Mouse (Mus musculus) B cell, adult 2 months (primary cell): Measurements from ENCODE around the gene Gli1.
A peak's percentile ranks its signal among the peaks of the same experiment; 100 is the strongest.
"Not testable (repeated sequence)": the region's sequence is repeated elsewhere in the genome, so short reads cannot be mapped to it uniquely, and the experiment has no call there.

Experiments
- DNase-seq, 2 experiments: peaks; one replicate each; pipeline ENCODE4 v3.0.0; 2022

Gene Gli1

DNA sequence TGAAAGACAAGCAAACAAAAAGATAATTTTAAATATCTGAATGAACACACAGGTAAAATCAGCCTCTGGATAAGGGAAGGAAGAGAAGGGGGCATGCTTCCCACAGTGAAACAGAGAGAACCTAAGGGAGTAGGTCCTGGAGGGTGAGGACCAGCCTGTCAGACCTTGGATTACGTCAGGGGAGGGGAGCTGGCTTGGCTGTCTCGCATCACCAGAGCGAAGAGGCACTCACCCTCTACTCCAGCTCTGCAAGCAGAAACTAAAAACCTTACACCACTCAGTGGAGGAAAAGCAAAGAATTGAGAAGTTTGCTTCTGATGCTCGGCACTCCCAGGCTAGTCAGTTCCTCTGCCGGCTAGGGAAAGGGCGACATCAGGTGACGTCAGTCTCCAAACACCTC lies 21.8 kb downstream of the Gli1 start:
- no peak for DNase-seq

DNA sequence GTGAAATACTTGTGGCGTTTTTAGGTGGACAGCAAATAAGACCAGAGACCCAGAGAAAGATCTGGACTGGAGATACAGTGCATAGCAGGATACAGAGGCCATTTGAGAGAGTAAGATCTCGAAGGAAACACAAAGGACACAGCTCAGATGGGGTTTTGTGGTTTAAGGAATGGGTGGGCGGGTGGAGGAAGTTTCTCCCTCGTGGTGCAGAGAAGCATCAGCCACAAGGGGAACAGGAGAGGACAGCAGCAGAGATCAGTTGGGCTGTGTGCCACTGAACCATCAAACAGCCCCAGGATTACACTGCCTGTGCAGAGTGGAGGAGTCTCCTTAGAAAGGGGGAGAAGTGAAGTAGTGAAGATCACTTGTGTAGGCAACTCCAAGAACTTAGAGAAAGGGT lies 23.8 kb downstream of the Gli1 start:
- DNase-seq: no peak

DNA sequence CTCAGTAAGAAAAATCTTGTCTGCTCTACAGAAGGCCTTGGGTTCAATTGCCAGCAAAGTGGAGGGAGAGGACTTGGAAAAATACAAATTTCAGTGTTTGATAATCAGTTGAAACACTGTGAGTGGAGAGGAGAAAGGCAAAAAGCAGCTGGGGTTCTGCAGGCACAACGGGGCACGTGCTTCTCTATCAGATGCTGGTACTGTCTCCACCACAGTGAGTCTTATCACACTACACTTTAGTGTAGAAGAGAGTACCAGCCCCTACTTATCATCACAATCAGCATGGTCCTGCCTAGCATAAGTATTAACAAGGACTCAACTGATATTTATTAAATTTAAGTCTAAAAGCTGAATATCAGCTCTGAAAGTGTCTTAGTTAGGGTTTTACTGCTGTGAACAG lies 24.5 kb downstream of the Gli1 start:
- DNase-seq: no peak

DNA sequence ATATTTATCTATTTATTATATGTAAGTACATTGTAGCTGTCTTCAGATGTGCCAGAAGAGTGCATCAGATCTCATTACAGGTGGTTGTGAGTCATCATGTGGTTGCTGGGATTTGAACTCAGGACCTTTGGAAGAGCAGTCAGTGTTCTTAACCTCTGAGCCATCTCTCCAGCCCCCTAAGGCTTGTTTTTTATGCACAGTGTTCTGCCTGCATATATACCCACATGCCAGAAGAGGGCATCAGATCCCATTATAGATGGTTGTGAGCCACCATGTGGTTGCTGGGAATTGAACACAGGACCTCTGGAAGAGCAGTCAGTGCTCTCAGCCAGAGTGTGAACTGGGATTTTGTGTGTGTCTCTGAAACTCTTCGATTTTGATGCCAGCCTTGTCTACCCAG lies 26.8 kb downstream of the Gli1 start:
- not testable (repeated sequence) for DNase-seq

DNA sequence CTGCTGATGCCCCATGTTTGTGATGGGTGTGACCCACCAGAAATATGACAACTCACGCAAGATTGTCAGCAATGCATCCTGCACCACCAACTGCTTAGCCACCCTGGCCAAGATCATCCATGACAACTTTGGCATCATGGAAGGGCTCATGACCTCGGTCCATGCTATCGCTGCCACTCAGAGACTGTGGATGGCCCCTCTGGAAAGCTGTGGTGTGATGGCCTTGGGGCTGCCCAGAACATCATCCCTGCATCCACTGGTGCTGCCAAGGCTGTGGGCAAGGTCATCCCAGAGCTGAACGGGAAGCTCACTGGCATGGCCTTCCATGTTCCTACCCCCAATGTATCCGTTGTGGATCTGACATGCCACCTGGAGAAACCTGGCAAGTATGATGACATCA lies 28.3 kb downstream of the Gli1 start:
- not testable (repeated sequence) for DNase-seq

DNA sequence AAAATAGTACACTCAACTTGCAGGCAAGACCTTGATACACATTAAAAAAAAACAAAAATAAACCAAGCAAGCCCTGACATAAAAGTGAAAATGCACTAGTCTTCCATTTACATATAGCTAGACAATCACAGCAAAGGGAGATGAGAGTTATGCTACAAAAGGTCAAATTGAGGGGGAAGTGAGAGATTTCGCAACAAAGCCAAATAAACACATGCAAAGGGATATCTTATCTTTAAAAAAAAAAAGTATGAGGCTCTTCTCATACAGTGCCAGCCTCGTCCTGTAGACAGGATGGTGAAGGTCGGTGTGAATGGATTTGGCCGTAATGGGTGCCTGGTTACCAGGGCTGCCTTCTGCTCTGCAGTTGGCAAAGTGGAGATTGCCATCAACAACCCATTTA lies 28.9 kb downstream of the Gli1 start:
- no peak for DNase-seq

DNA sequence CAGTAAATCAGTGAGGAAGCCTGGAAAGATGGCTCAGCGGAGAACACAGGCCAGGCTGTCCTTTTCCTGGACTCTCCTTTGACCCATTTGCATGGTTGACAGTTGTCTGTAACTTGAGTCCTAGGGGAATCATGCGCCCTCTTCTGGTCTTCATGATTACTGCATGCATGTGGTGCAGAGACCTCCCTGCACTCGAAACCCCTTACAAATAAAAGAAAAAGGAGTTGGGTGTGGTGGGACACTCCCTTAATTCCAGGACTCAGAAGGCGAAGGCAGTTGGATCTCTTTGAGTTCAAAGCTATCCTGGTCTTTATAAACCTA lies 29.5 kb downstream of the Gli1 start:
- peak; percentile 89 to 91 for DNase-seq

DNA sequence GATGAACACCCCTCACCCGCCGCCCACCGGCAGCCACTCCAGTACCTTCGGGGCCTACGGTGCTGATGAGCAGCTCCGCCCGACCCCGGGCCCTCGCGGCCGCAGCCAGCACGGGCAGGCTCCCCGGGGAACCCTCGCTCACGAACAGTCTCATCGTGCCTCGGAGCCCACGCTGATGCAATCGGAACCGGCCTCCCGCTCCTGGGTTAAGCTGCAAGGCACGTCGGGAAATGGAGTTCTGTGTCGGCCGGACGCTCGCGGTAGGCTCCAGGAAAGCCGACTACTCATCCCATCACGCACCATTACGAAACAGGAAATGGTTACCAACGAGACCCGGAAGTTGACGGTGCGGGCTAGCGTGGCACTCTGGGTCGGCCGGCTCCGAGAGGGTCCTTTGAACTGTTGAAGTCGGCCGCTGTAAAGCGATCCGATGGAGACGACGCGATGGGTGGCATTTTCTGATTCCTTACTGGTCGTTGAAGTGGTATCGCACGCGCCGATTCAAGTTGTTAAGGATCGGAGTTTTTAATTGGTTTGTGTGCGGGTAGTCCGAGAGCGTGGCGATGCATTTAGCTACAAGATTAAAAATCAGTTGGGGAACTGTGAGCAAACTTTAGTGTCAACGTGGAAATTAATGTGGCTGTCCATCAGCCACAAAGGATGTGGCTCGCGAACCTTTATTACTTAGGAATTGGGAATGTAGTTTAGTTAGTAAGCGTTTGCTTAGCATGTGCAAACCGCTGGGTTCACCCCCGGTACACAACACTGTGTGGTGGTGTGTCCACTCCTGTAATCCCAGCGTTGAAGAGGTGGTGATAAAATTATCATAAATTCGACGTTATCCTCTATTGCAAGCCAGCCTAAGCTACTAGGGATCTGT lies 30.1 kb downstream of the Gli1 start, which contains the start of gene Mars:
Gene Mars, minus strand, starts transcription at position 311 of the 880 bp plus-strand sequence.
- peak; percentile 91 to 92 for DNase-seq

DNA sequence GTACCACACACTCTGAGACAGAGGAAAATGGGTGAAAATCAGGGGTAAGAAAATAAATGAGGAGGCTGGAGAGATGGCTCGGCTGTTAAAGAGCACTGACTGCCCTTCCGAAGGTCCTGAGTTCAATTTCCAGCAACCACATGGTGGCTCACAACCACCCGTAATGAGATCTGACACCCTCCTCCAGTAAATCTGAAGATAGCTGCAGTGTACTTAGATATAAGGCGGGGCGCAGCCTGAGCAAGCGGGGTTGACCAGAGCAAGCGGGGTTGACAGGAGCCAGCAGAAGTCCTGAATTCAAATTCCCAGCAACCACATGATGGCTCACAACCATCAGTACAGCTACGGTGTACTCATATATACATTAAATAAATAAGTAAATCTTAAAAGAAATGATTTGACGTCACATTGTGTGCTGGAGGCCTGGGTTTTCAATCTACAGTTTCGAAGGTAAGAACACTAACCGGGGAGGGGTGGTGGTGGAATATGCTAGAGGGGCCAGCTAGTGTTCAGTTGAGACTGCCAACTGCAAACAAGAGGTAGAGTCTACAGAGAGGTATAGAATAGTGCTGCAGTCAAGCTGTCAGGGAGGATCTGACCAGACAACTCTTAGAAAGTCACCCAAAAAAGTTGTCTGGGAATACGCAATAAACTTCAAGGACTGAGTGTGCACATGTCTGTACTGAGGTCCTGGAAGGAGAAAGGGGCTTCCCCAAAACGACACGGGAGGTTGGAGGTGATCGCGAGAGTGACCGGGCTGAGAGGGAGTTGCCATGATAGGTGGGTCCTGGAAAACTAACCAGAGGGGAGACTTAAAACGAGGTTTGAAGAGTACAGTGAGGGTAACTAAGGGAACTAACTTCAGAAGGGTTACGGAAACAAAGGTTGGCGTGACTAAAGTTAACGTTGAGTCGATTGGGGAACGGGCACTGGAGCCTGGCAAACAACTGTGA lies 31.0 kb downstream of the Gli1 start:
- peak in 1 of 2 experiments; percentile 47 for DNase-seq

DNA sequence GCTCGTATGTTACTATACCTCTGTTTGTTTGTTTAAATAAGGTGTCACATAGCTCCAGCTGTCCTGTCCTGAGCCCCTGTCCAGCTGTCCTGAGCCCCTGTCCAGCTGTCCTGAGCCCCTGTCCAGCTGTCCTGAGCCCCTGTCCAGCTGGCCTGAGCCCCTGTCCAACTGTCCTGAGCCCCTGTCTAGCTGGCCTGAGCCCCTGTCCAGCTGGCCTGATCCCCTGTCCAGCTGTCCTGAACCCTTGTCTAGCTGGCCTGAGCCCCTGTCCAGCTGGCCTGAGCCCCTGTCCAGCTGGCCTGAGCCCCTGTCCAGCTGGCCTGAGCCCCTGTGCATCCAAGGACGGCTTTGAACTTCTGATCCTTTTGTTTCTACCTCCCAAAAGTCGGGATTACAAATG lies 32.6 kb downstream of the Gli1 start:
- not testable (repeated sequence) for DNase-seq

DNA sequence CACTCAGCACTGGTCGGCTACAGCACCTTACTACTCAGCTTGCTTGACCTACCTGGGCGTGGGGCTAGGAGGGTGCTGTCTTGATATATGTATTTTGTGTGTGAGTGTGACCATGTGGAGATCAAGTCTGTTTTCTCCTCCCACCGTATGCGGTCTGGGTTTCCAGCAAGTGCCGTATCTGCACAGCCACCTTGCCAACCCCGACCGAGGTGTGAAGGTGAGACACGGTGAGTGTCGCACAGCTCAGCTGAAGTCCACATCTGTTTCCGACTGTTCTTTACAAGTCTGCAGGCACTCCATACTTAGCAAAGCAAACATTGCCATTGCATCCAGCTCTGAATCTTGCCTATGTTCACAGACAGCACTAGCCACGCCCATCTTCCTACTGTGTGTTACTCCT lies 38.6 kb downstream of the Gli1 start:
- no peak for DNase-seq

DNA sequence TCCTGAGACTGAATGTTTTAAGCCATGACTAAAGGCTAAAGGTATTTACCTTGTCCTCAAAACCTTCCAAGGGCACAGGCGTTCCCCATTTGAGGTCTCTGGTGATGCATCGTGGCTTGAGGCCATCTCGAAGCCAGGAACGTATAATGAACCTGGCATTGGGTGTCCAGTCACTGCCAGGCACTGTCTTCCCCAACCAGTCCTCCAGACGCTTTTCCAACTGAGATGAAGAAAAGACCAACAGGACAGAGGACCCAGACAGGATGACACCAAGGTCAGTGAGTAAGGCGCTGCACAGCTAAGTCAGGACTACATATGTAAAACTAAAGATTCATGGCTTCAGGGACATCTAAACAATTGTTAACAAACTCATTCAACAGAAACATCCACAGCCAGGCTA lies 41.4 kb downstream of the Gli1 start:
- no peak for DNase-seq

DNA sequence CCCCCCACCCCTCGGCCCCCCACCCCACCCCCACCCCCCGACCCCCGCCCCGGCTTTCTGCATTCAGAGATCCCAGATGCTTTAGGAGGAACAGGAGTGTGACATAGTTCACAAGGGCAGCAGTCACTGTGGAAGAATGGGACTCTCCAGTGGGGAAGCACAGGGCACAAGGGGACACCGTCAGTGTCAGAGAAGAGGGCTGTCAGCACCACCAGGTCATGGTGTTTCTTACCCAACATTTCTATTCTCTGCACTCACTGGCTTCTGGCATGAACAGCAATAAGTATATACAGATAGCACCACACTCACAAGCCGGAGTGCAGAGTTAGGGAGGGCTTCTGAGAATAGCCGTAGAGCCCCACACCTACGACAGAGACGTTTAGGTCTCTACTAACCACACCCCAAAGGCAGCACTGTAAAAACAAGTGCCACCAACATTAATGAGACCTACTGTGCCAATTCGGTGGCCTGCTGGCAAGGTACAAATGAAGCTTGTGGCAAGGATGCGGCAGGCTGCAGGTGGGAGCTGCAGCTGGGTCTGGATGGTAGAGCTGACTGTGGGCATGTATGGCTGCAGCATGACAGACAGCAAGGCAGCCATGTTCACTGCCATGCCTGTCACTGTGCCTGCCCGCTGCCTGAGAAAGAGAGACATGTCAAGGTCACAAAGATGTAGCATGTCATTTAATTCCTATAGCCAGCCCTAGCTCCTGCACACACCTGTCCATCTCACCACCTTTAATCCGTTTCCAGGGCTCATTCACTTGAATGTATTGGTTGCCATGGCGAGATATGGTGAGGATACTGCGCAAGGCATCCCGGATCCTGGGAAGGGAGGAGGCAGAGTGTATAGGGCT lies 44.5 kb downstream of the Gli1 start:
- DNase-seq: no peak

DNA sequence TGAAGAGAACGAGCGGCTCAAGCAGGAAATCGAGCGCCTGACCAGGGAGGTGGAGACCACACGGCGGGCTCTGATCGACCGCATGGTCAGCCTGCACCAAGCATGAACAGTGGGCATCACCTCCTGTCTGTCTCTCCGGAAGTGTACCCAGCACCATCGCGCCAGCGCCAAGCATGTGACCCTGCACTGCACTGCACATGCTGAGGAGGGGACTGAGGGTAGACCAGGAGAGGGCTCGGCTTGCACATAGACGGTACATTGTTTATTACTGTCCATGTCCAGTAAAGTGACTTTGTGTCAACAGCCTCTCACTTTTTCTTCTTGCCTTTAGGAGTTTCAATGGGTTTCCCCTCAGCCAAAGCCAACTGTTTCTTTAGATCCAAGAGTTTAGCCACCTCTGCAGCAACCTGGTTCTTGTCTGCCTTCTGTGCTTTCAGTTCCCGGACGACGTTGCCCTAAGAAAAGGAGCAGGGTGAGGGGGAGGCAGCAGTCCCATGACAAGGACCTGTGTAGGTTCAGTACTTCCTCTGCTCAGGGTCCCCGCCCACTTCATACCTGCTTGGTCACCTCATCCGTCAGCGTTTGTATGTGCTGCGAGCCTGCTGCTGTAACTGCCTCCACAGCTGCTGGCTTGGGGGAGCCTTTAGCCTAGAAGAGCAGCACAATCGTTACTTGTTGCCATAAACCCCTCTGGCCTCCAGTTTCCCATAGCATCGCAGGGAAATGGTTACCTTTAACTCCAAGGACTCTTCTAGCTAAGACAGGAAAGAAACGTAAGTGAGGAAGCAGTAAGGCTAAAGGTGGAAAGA lies 45.6 kb downstream of the Gli1 start:
- no peak for DNase-seq

DNA sequence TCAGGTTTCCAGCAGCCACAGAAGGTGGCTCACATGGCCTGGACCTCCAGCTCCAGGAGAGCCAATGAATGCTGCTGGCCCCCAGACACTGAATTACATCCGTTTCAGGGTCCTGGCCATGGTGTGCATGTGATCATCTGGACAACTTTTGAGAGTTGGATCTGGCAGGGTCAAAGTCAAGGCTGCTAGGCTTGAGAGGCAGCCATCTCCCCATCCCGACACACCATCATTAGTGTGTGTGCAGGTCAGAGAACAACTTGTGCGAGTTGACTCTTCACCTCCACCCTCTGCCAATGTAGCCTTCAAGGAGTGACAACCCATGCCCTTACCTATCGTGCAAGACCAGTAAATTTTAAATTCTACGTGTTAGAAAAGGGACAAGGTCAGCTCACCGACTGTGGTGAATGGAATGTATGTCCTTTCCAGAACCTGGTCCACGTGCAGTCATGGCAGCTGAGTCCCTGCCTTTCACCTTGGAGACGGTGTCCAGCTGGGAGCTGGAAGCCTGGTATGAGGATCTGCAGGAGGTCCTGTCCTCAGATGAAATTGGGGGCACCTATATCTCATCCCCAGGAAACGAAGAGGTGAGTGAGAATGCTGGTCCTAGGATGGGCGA lies 46.8 kb downstream of the Gli1 start:
- DNase-seq: no peak

DNA sequence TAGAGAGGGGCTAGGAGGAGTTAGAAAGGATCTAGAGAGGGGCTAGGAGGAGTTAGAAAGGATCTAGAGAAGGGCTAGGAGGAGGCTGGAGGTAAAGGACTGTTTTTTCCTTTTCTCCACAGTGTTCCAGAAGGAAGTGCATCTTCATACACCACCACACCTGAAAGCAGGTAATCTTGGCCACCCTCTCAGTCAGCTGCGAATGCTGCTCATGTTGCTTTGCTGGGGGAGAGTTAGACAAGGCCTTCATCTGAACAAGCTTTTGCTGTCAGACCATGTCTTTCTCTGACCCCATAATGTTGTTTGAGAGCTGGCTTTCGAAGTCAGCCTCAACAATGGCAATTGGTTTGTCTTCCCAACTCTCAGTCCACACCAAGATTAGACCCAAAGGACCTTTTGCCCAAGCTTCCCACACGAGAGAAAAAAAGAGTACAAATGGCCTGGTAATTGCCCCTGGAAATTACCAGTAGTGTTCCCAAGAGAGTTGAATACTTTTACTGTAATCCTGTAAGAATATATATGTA lies 48.1 kb downstream of the Gli1 start:
- DNase-seq: no peak

DNA sequence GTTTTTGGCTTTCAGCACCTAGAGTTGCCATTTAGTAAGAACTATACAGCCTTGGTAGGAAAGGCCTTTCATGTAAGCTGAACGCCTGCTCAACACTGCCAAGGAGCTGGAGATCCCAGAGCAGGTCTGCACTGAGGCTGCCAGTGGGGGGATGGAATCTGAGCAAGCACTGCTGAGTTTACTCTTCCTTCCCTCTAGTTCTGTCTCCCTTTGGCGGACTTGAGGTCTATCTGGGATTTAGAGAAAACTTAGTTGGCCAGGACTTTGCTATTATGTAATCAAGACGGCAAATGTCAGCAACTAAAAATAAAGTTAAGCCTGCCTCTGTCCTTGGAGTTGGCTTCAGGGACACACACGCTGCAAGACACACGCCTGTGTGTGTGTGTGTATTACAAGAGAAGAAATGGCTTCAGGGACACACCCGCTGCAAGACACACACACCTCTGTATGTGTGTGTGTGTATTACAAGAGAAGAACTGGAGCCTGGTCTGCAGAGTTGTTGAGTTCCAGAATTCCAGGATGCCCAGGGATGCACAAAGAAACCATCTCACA lies 48.7 kb downstream of the Gli1 start:
- no peak for DNase-seq

DNA sequence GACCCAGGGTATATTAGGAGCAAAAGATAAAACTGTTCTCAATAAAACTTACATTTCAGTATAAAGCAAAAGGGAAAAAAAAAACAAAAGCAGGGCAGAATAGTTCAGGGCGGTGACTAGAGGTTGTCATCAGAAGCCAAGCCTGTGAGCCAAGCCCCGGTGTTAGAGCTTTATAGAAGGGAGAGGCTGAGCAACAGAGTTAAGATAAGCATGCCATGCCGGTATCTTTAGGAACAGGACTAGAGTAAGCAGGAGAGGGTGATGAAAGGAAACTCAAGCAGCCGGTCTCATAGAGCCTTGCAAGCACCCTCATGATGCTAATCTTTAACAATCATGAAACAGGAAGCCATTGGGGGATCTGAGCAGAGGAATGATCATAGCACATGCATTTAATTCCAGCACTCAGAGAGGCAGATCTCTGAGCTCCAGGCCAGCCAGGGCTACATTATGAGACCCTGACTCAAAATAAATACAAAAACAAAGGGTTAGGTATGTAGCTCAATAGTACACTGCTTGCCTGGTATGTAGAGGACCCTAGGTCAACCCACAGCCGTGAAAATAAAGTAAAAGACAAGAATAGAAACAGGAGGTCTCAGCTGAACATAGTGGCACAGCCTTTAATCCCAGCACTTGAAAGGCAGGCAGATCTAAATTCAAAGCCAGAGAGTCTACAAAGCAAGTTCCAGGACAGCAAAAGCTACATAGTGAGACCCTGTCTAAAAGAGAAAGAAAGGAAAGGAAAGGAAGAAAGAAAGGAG lies 49.7 kb downstream of the Gli1 start:
- DNase-seq: no peak

DNA sequence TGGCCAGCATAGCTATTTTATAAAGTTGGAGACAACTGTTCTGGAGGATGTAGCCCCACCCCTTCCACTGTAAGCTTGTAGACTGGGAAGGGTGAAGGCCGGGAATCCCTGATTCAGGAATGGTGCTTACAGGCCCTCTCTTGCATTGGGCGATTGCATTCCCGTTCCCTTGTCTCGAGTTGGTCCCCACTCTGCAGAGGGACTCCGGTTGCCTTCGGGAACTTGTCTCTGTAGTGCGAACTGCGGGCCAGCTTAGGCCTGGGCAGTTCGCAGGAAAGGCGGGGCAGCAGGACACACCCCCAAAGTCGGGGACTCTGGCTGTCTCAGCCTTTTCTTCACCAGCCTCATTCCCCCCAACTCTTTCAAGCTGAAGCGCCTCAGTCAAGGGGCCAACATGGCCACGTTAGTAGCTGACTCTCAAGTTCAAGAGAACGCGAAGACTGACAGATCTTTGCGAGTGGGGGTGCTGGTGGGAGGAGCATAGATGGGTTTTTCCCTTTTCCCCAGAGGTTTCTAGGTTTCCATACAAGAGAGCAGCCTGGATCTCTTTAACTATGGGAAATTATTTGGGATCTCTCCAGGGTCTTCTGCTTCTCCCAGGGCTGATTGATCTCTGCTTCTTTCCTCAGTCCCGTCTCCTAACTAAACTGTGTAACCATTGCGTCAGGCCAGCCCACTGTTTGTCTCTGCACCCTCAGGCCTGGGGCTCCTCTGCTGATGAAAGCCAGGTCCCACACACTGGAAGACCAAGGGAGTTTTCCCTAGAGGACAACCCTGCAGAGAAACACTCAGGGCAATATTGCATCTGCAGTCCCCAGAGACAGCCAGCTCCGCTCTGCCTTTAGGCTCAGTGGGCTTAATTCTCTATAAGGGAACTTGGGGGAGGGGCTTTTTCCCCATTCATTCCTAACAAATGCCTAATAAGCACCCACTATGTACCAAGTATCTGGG lies 50.6 kb downstream of the Gli1 start:
- peak; percentile 73 to 74 for DNase-seq
